Mouse (Mus musculus) mature B cell (primary cell): ENCODE data around the gene Napsa.

ENCODE experiments used
- in situ Hi-C: fragments of 300-500 bp; cut with MboI; formaldehyde crosslinking; loops from 2 replicates; pipeline ENCODE4 v1.14.3; 2019

The Napsa gene

GRCm38 (mm10) chr7:44571811-44572210, 369 bp upstream of the Napsa start:
- in situ Hi-C loops: no loop called here

GRCm38 (mm10) chr7:44572956-44573484, 840 bp downstream of the Napsa start:
- in situ Hi-C loops: no loop called here

GRCm38 (mm10) chr7:44576333-44576844, 4.2 kb downstream of the Napsa start:
- in situ Hi-C loops: no loop called here

- in situ Hi-C loops: no loop called here
These were observed 9.5 kb downstream of the Napsa start for GRCm38 (mm10) chr7:44581637-44582036.

GRCm38 (mm10) chr7:44582709-44583108, 10.5 kb downstream of the Napsa start:
- in situ Hi-C loops: no loop called here

DNA sequence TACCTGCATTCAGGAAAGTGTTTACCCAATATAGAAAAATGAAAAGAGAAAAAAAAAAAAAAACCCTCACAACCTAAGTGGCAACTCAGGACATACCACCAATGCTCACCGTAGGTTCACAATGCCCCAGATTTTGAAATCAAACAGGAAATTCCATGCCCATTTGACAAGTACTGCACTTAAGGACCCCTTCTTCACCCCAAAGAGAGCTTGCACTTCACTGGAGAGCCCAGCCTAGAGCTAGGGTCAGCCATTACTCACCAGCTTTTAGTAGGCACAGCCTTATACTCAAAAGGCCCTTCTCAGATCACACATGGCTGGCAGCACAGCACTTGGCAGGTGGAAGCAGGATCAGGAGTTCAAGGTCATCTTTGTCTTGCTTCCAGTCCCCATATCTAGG, 11.0 kb downstream of the Napsa start:
- in situ Hi-C loops: no loop called here

GRCm38 (mm10) chr7:44584265-44584804, 12.2 kb downstream of the Napsa start:
- in situ Hi-C loops: no loop called here

GRCm38 (mm10) chr7:44584921-44585320, 12.7 kb downstream of the Napsa start:
- in situ Hi-C loops: no loop called here

DNA sequence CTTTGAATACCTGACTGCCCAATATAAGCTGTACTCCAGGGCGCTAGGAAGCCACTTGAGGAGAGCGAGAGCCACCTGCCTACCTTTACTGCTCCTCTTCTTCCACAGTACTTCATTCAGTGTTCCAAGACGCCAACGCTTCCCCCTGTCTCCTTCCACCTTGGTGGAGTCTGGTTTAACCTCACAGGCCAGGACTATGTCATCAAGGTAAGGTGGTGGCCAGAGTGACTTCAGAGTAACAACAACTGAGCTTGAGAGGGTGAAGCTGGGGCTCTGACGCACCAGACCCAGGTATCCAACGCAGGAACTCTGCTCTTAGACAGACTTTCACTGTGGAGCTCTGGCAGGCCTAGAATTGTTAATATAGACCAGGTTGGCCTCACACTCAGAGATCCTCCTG, 13.4 kb downstream of the Napsa start:
- in situ Hi-C loops: no loop called here

DNA sequence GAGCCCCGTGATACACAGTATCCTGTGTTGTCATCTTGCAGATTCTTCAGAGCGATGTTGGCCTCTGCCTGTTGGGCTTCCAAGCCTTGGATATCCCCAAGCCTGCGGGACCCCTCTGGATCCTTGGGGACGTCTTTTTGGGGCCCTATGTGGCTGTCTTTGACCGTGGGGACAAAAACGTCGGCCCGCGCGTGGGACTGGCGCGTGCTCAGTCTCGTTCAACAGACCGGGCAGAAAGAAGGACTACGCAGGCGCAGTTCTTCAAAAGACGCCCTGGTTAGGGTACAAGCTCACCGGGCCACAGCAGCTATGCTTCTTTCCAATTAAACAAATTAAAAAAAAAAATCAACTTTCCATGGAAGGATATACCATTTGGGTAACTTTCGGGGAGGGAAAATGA, 14.3 kb downstream of the Napsa start:
- in situ Hi-C loops: no loop called here

GRCm38 (mm10) chr7:44586930-44587329, 14.8 kb downstream of the Napsa start:
- in situ Hi-C loops: no loop called here

GRCm38 (mm10) chr7:44587676-44588075, 15.5 kb downstream of the Napsa start:
- in situ Hi-C loops: no loop called here

- in situ Hi-C loops: no loop called here
These were observed 16.2 kb downstream of the Napsa start for GRCm38 (mm10) chr7:44588338-44588737.

DNA sequence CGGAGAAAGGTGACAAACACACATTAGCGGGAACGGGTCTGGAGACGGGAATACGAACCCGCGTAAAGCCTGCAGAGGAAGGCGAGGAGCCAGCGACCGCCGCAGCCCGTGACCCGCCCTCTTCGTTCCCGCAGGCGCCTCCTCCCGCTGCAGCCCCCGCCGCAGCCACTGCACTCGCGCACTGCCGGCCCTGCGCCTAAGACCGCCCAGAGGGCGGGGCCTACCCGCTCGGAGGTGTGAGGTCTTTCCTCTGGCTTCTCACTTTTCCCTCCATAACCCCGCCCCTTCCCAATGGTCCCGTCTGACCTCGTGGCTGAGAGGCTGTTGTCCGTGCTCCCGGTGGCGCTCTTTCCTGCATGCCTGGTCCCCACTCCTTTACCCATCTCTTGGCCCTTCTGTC, 17.0 kb downstream of the Napsa start:
- in situ Hi-C loops: no loop called here

- in situ Hi-C loops: no loop called here
These were observed 17.8 kb downstream of the Napsa start for GRCm38 (mm10) chr7:44589946-44590345.

- in situ Hi-C loops: no loop called here
These were observed 18.5 kb downstream of the Napsa start, which contains the start of gene Kcnc3 for GRCm38 (mm10) chr7:44590402-44591347. TSS of gene Kcnc3 (plus strand) at chr7:44590664.

GRCm38 (mm10) chr7:44591348-44592116, 19.4 kb downstream of the Napsa start:
- in situ Hi-C loops: no loop called here

- in situ Hi-C loops: no loop called here
These were observed 20.9 kb downstream of the Napsa start for GRCm38 (mm10) chr7:44593051-44593450.

DNA sequence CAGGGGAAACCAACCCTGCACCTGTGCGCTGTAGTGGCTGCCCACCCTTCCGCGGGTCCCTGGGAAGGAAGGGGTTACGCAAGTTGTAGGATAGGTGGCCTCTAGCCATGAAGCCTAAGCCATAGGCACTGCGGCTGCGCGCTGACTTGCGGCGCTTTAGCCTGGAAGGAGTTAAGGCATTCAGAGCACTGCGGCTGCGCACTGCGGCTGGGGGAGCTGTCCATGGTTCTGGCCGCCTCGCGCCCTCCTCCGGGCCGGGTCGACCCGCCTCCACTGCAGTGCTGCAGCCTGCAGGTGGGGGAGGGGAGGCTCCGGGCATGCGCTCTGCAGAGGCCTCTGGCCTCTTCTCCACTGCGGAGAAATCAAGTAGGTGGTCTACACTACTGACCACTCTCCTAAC, 21.6 kb downstream of the Napsa start:
- in situ Hi-C loops: no loop called here

DNA sequence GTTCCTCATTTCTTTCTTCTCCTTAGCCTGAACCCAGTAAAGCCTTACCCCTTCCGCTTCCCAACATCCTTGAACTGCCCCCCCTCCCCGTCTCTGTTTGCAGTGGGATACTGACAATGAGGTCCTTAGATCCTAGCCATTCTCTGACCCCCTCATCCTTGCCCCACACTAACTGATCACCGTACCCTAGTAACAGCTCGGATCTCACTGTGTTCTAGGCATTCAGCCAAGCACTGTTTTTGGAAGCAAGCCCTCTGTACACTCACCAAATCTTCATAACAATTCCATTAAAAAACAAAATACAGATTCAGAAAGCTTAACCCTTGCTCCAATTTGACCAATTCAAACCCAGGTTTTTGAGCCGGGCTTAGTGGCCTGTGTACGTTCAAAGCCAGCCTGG, 22.1 kb downstream of the Napsa start:
- in situ Hi-C loops: no loop called here

DNA sequence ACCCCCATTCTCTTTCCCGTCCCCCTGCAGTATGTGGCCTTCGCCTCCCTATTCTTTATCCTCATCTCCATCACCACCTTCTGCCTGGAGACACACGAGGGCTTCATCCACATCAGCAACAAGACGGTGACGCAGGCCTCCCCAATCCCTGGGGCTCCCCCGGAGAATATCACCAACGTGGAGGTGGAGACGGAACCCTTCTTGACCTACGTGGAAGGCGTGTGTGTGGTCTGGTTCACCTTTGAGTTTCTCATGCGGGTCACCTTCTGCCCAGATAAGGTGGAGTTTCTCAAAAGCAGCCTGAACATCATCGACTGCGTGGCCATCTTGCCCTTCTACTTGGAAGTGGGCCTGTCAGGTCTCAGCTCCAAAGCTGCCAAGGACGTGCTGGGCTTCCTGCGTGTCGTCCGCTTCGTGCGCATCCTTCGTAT, 23.0 kb downstream of the Napsa start:
- in situ Hi-C loops: no loop called here

DNA sequence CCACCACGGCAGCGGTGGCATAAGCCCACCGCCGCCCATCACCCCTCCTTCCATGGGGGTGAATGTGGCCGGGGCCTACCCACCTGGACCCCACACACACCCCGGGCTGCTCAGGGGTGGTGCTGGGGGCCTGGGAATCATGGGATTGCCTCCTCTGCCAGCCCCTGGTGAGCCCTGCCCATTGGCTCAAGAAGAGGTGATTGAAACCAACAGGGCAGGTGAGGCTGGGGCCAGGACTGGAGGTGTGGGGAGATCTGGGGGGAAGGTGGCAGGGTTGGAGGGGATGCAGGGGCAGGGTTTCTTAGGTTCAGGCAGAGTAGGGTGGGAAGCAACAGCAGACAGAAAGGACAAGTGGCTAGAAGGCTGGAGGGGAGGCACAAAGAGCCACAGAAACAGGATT, 23.9 kb downstream of the Napsa start:
- in situ Hi-C loops: no loop called here
